Mouse (Mus musculus) MEL (cell line): ENCODE measurements around the gene Drc1. TPM values are rescaled to one million over a fixed set of nuclear protein-coding genes. Genes with fewer than 3 reads are reported as not detected.

Experiments used
- DNase-seq: peaks from one replicate; pipeline ENCODE4 v3.0.0; 2011; ENCODE audit warnings: low read depth, low spot score
- H3K27ac ChIP-seq: 2 replicates; pipeline ENCODE4 v1.5.1; 2012; ENCODE audit warnings: low read depth, mild to moderate bottlenecking, control low read depth, low read length, moderate library complexity; ENCODE audit not compliant: control insufficient read depth
- H3K27me3 ChIP-seq, 2 experiments: fragments of 150-350 bp in 1 of 2; sonication (generic) in 1 of 2; 2 replicates each; pipeline ENCODE4 v1.6.1; 2012; ENCODE audit warnings: low read length in 2 of 2, mild to moderate bottlenecking in 2 of 2, improper control_type of control experiment in 1 of 2, moderate library complexity in 1 of 2; ENCODE audit not compliant: insufficient read depth in 2 of 2, control insufficient read depth in 1 of 2
- H3K36me3 ChIP-seq, 2 experiments: 2 replicates each; pipeline ENCODE4 v1.6.1; 2012 to 2014; ENCODE audit warnings: low read length in 2 of 2, improper control_type of control experiment in 1 of 2, inconsistent platforms in 1 of 2, mild to moderate bottlenecking in 1 of 2; ENCODE audit not compliant: insufficient read depth in 2 of 2, control insufficient read depth in 1 of 2
- H3K4me1 ChIP-seq, 2 experiments: fragments of 150-350 bp in 1 of 2; sonication (generic) in 1 of 2; 2 replicates each; pipeline ENCODE4 v1.6.1; 2012; ENCODE audit warnings: low read length in 2 of 2, improper control_type of control experiment in 1 of 2, mild to moderate bottlenecking in 1 of 2; ENCODE audit not compliant: insufficient read depth in 2 of 2, control insufficient read depth in 1 of 2
- H3K4me3 ChIP-seq, 2 experiments: fragments of 150-350 bp in 1 of 2; sonication (generic) in 1 of 2; 2 replicates each; pipeline ENCODE4 v1.5.1; 2012; ENCODE audit warnings: low read depth in 2 of 2, low read length in 2 of 2, mild to moderate bottlenecking in 2 of 2, moderate library complexity in 2 of 2, control low read depth in 1 of 2, improper control_type of control experiment in 1 of 2; ENCODE audit not compliant: control insufficient read depth in 1 of 2, insufficient read depth in 1 of 2
- H3K79me2 ChIP-seq: 2 replicates; pipeline ENCODE4 v1.6.1; 2012; ENCODE audit warnings: mild to moderate bottlenecking, low read length, moderate library complexity; ENCODE audit not compliant: control insufficient read depth, poor library complexity, insufficient read depth
- H3K9ac ChIP-seq: 2 replicates; pipeline ENCODE4 v1.6.1; 2012; ENCODE audit warnings: low read depth, mild to moderate bottlenecking, control low read depth, low read length, moderate library complexity; ENCODE audit not compliant: control insufficient read depth, poor library complexity, severe bottlenecking
- H3K9me3 ChIP-seq: fragments of 150-350 bp; sonication (generic); replicated peaks from 2 replicates; pipeline ENCODE4 v1.6.1; 2012; ENCODE audit warnings: mild to moderate bottlenecking, low read length, improper control_type of control experiment, moderate library complexity; ENCODE audit not compliant: insufficient read depth
- CHD1 ChIP-seq: IDR thresholded peaks from 2 replicates; pipeline ENCODE4 v1.6.1; 2012; ENCODE audit warnings: low read depth, mild to moderate bottlenecking, inconsistent platforms, low read length, improper control_type of control experiment
- CTCF ChIP-seq, 3 experiments: IDR thresholded peaks in 2 of 3; conservative IDR thresholded peaks in 1 of 3; 2 replicates each; pipeline ENCODE4 v1.5.1; 2011 to 2012; ENCODE audit warnings: low read length in 3 of 3, low read depth in 2 of 3, mild to moderate bottlenecking in 2 of 3, improper control_type of control experiment in 1 of 3, inconsistent platforms in 1 of 3, mixed read lengths in 1 of 3, moderate library complexity in 1 of 3; ENCODE audit not compliant: control insufficient read depth in 1 of 3, insufficient read depth in 1 of 3, poor library complexity in 1 of 3, severe bottlenecking in 1 of 3
- EP300 ChIP-seq, 2 experiments: IDR thresholded peaks; 2 replicates each; pipeline ENCODE4 v1.6.1; 2011; ENCODE audit warnings: improper control_type of control experiment in 2 of 2, low read length in 2 of 2, low read depth in 1 of 2, mild to moderate bottlenecking in 1 of 2
- ETS1 ChIP-seq: IDR thresholded peaks from 2 replicates; pipeline ENCODE4 v1.6.1; 2012; ENCODE audit warnings: low read depth, mild to moderate bottlenecking, inconsistent platforms, low read length, improper control_type of control experiment, moderate library complexity
- GABPA ChIP-seq: IDR thresholded peaks from 2 replicates; pipeline ENCODE4 v1.6.1; 2012; ENCODE audit warnings: low read depth, mild to moderate bottlenecking, inconsistent platforms, low read length, improper control_type of control experiment, moderate library complexity
- GATA1 ChIP-seq: IDR thresholded peaks from 2 replicates; pipeline ENCODE4 v1.6.1; 2011; ENCODE audit warnings: low read depth, low read length, improper control_type of control experiment
- KAT2A ChIP-seq: conservative IDR thresholded peaks from 2 replicates; pipeline ENCODE4 v1.6.1; 2012; ENCODE audit warnings: low read depth, low read length, improper control_type of control experiment, inconsistent platforms
- MAFK ChIP-seq: IDR thresholded peaks from 2 replicates; pipeline ENCODE4 v1.6.1; 2011; ENCODE audit warnings: low read depth, mild to moderate bottlenecking, low read length, improper control_type of control experiment, borderline replicate concordance
- MEF2A ChIP-seq: IDR thresholded peaks from 2 replicates; pipeline ENCODE4 v1.6.1; 2014; ENCODE audit warnings: low read depth, mild to moderate bottlenecking, inconsistent platforms, low read length, improper control_type of control experiment; ENCODE audit not compliant: poor library complexity, insufficient replicate concordance, severe bottlenecking; ENCODE audit errors: extremely low read depth
- MYB ChIP-seq: IDR thresholded peaks from 2 replicates; pipeline ENCODE4 v1.6.1; 2011; ENCODE audit warnings: mild to moderate bottlenecking, low read depth, low read length, improper control_type of control experiment
- NELFE ChIP-seq: IDR thresholded peaks from 2 replicates; pipeline ENCODE4 v1.6.1; 2011; ENCODE audit warnings: low read depth, low read length, improper control_type of control experiment
- NRF1 ChIP-seq: IDR thresholded peaks from 2 replicates; pipeline ENCODE4 v1.6.1; 2014; ENCODE audit warnings: low read depth, mild to moderate bottlenecking, inconsistent platforms, low read length, improper control_type of control experiment, moderate library complexity; ENCODE audit not compliant: poor library complexity, insufficient read depth, severe bottlenecking
- POLR2A ChIP-seq, 2 experiments: IDR thresholded peaks; 2 replicates each; pipeline ENCODE4 v1.6.1; 2011 to 2012; ENCODE audit warnings: low read length in 2 of 2, mild to moderate bottlenecking in 2 of 2, control low read depth in 1 of 2, improper control_type of control experiment in 1 of 2, low read depth in 1 of 2, moderate library complexity in 1 of 2; ENCODE audit not compliant: control insufficient read depth in 1 of 2, insufficient read depth in 1 of 2, poor library complexity in 1 of 2
- POLR2AphosphoS2 ChIP-seq: IDR thresholded peaks from 2 replicates; pipeline ENCODE4 v1.6.1; 2011; ENCODE audit warnings: low read length, improper control_type of control experiment
- POLR2AphosphoS5 ChIP-seq: IDR thresholded peaks from 2 replicates; pipeline ENCODE4 v1.6.1; 2012; ENCODE audit warnings: low read depth, borderline replicate concordance, mild to moderate bottlenecking, inconsistent platforms, low read length, moderate library complexity, mixed read lengths
- RAD21 ChIP-seq: IDR thresholded peaks from 2 replicates; pipeline ENCODE4 v1.6.1; 2011; ENCODE audit warnings: mild to moderate bottlenecking, low read depth, low read length, improper control_type of control experiment
- RCOR1 ChIP-seq: IDR thresholded peaks from 2 replicates; pipeline ENCODE4 v1.6.1; 2012; ENCODE audit warnings: low read depth, mild to moderate bottlenecking, inconsistent platforms, low read length, improper control_type of control experiment
- SIN3A ChIP-seq: IDR thresholded peaks from 2 replicates; pipeline ENCODE4 v1.6.1; 2012; ENCODE audit warnings: low read length, improper control_type of control experiment, inconsistent platforms
- TCF12 ChIP-seq: IDR thresholded peaks from 2 replicates; pipeline ENCODE4 v1.6.1; 2014; ENCODE audit warnings: low read depth, mild to moderate bottlenecking, inconsistent platforms, low read length, improper control_type of control experiment, moderate library complexity
- UBTF ChIP-seq: IDR thresholded peaks from 2 replicates; pipeline ENCODE4 v1.6.1; 2012; ENCODE audit warnings: low read depth, mild to moderate bottlenecking, inconsistent platforms, low read length, improper control_type of control experiment, moderate library complexity, borderline replicate concordance; ENCODE audit not compliant: insufficient read depth
- USF1 ChIP-seq: IDR thresholded peaks from 2 replicates; pipeline ENCODE4 v1.6.1; 2014; ENCODE audit warnings: low read depth, mild to moderate bottlenecking, inconsistent platforms, low read length, improper control_type of control experiment, moderate library complexity
- ZMIZ1 ChIP-seq: IDR thresholded peaks from 2 replicates; pipeline ENCODE4 v1.6.1; 2012; ENCODE audit warnings: low read depth, mild to moderate bottlenecking, inconsistent platforms, low read length, improper control_type of control experiment, moderate library complexity
- ZNF384 ChIP-seq: IDR thresholded peaks from 2 replicates; pipeline ENCODE4 v1.6.1; 2012; ENCODE audit warnings: low read depth, mild to moderate bottlenecking, inconsistent platforms, low read length, improper control_type of control experiment
- polyA plus RNA-seq, 2 experiments: library from polyadenylated mRNA; stranded (reverse) in 1 of 2; unstranded in 1 of 2; fragments of >175 nt in 1 of 2; fragments of >200 nt in 1 of 2; gene quantifications; 2 replicates each; pipeline versions ENCODE4 v1.2.1 to v1.2.4; 2012; ENCODE audit warnings: low replicate concordance in 2 of 2, low read depth in 1 of 2; ENCODE audit not compliant: insufficient read length in 2 of 2, insufficient read depth in 1 of 2, missing spikeins in 1 of 2
- total RNA-seq: library from RNA; depleted of rRNA; stranded (reverse); fragments of 300-350 nt; gene quantifications from 2 replicates; pipeline ENCODE4 v1.2.3, GENCODE M21; 2012

The Drc1 gene
- total and polyA plus RNA-seq, 3 experiments: not detected

- Histone ChIP-seq H3K9me3 (no peaks in the 10 kb centered on the region), H3K27me3 (no peaks in the 10 kb centered on the region), H3K36me3 (peaks cover 0 to 16% of the 10 kb centered on the region in 2 experiments; a peak in 2 of 4 replicates), H3K4me1 (peaks cover 3 to 16% of the 10 kb centered on the region in 2 experiments), H3K9ac (no peak overlapping the region), H3K4me3 (no peak overlapping the region), H3K27ac (no peak overlapping the region), H3K79me2 (no peaks in the 10 kb centered on the region)
- TF ChIP-seq GATA1 (peak; percentile 72), POLR2A (IDR thresholded peaks at IDR 0.05; ENCODE audit: control insufficient read depth in 1 of 2, insufficient read depth in 1 of 2, low read depth in 1 of 2, low read length in 2 of 2, poor library complexity in 1 of 2) (no peak), SIN3A (peak; percentile 33; the same call in 1 of the 2 replicates), USF1 (no peak), ETS1 (0 out of 2 replicates have a peak, but pooled peaks have one; percentile 45), EP300 (IDR thresholded peaks at IDR 0.05; ENCODE audit: low read depth in 1 of 2, low read length in 2 of 2) (peak; percentile 61 to 68), MEF2A (no peak), MYB (no peak), TCF12 (peak; percentile 77), RCOR1 (peak; percentile 36; the same call in 1 of the 2 replicates), RAD21 (no peak), KAT2A (no peak), MAFK (no peak)
- peak; percentile 61 for DNase-seq
Observed at GRCm38 (mm10) chr5:30287106-30287882, 6.1 kb downstream of the Drc1 start.

- Histone ChIP-seq H3K36me3 (no peaks in the 10 kb centered on the region), H3K4me1 (no peaks in the 10 kb centered on the region), H3K27me3 (no peaks in the 10 kb centered on the region; a peak in 1 of 4 replicates), H3K27ac (no peak overlapping the region), H3K4me3 (no peak overlapping the region), H3K9me3 (no peaks in the 10 kb centered on the region), H3K9ac (no peak overlapping the region), H3K79me2 (no peaks in the 10 kb centered on the region)
- DNase-seq: no peak
- no peak for TF ChIP-seq EP300 (IDR thresholded peaks at IDR 0.05; ENCODE audit: low read depth in 1 of 2, low read length in 2 of 2)
- TF ChIP-seq CHD1: no peak
- no peak for TF ChIP-seq ZNF384
- no peak for TF ChIP-seq GABPA
- no peak for TF ChIP-seq MYB
- no peak for TF ChIP-seq UBTF
- no peak for TF ChIP-seq CTCF (IDR thresholded peaks at IDR 0.05 in 2 of 3, conservative IDR thresholded peaks at IDR 0.05 in 1 of 3; ENCODE audit: control insufficient read depth in 1 of 3, insufficient read depth in 1 of 3, low read depth in 2 of 3, low read length in 3 of 3, poor library complexity in 1 of 3, severe bottlenecking in 1 of 3)
- no peak for TF ChIP-seq MAFK
- no peak for TF ChIP-seq GATA1
- no peak for TF ChIP-seq ZMIZ1
- no peak for TF ChIP-seq USF1
- no peak for TF ChIP-seq POLR2AphosphoS5
- no peak for TF ChIP-seq NELFE
- TF ChIP-seq NRF1: no peak
- TF ChIP-seq KAT2A: no peak
- TF ChIP-seq POLR2AphosphoS2: no peak
Observed at GRCm38 (mm10) chr5:30340815-30341214, 59.6 kb downstream of the Drc1 start.
